Mouse (Mus musculus) MEL (cell line): Measurements from ENCODE around the gene Gpatch3. TPM values are rescaled to one million over a fixed set of nuclear protein-coding genes. Genes with fewer than 3 reads are reported as not detected.

Experiments used
- DNase-seq: peaks from one replicate; pipeline ENCODE4 v3.0.0; 2011; ENCODE audit warnings: low read depth, low spot score
- H3K27ac ChIP-seq: 2 replicates; pipeline ENCODE4 v1.5.1; 2012; ENCODE audit warnings: low read depth, mild to moderate bottlenecking, control low read depth, low read length, moderate library complexity; ENCODE audit not compliant: control insufficient read depth
- H3K27me3 ChIP-seq, 2 experiments: fragments of 150-350 bp in 1 of 2; sonication (generic) in 1 of 2; 2 replicates each; pipeline ENCODE4 v1.6.1; 2012; ENCODE audit warnings: low read length in 2 of 2, mild to moderate bottlenecking in 2 of 2, improper control_type of control experiment in 1 of 2, moderate library complexity in 1 of 2; ENCODE audit not compliant: insufficient read depth in 2 of 2, control insufficient read depth in 1 of 2
- H3K36me3 ChIP-seq, 2 experiments: 2 replicates each; pipeline ENCODE4 v1.6.1; 2012 to 2014; ENCODE audit warnings: low read length in 2 of 2, improper control_type of control experiment in 1 of 2, inconsistent platforms in 1 of 2, mild to moderate bottlenecking in 1 of 2; ENCODE audit not compliant: insufficient read depth in 2 of 2, control insufficient read depth in 1 of 2
- H3K4me1 ChIP-seq, 2 experiments: fragments of 150-350 bp in 1 of 2; sonication (generic) in 1 of 2; 2 replicates each; pipeline ENCODE4 v1.6.1; 2012; ENCODE audit warnings: low read length in 2 of 2, improper control_type of control experiment in 1 of 2, mild to moderate bottlenecking in 1 of 2; ENCODE audit not compliant: insufficient read depth in 2 of 2, control insufficient read depth in 1 of 2
- H3K4me3 ChIP-seq, 2 experiments: fragments of 150-350 bp in 1 of 2; sonication (generic) in 1 of 2; 2 replicates each; pipeline ENCODE4 v1.5.1; 2012; ENCODE audit warnings: low read depth in 2 of 2, low read length in 2 of 2, mild to moderate bottlenecking in 2 of 2, moderate library complexity in 2 of 2, control low read depth in 1 of 2, improper control_type of control experiment in 1 of 2; ENCODE audit not compliant: control insufficient read depth in 1 of 2, insufficient read depth in 1 of 2
- H3K79me2 ChIP-seq: 2 replicates; pipeline ENCODE4 v1.6.1; 2012; ENCODE audit warnings: mild to moderate bottlenecking, low read length, moderate library complexity; ENCODE audit not compliant: control insufficient read depth, poor library complexity, insufficient read depth
- H3K9ac ChIP-seq: 2 replicates; pipeline ENCODE4 v1.6.1; 2012; ENCODE audit warnings: low read depth, mild to moderate bottlenecking, control low read depth, low read length, moderate library complexity; ENCODE audit not compliant: control insufficient read depth, poor library complexity, severe bottlenecking
- H3K9me3 ChIP-seq: fragments of 150-350 bp; sonication (generic); replicated peaks from 2 replicates; pipeline ENCODE4 v1.6.1; 2012; ENCODE audit warnings: mild to moderate bottlenecking, low read length, improper control_type of control experiment, moderate library complexity; ENCODE audit not compliant: insufficient read depth
- BHLHE40 ChIP-seq: IDR thresholded peaks from 2 replicates; pipeline ENCODE4 v1.6.1; 2012; ENCODE audit warnings: low read depth, mild to moderate bottlenecking, inconsistent platforms, low read length, improper control_type of control experiment, borderline replicate concordance
- CHD1 ChIP-seq: IDR thresholded peaks from 2 replicates; pipeline ENCODE4 v1.6.1; 2012; ENCODE audit warnings: low read depth, mild to moderate bottlenecking, inconsistent platforms, low read length, improper control_type of control experiment
- CHD2 ChIP-seq: IDR thresholded peaks from 2 replicates; pipeline ENCODE4 v1.6.1; 2011; ENCODE audit warnings: low read length, improper control_type of control experiment
- CTCF ChIP-seq, 3 experiments: IDR thresholded peaks in 2 of 3; conservative IDR thresholded peaks in 1 of 3; 2 replicates each; pipeline ENCODE4 v1.5.1; 2011 to 2012; ENCODE audit warnings: low read length in 3 of 3, low read depth in 2 of 3, mild to moderate bottlenecking in 2 of 3, improper control_type of control experiment in 1 of 3, inconsistent platforms in 1 of 3, mixed read lengths in 1 of 3, moderate library complexity in 1 of 3; ENCODE audit not compliant: control insufficient read depth in 1 of 3, insufficient read depth in 1 of 3, poor library complexity in 1 of 3, severe bottlenecking in 1 of 3
- E2F4 ChIP-seq: IDR thresholded peaks from 2 replicates; pipeline ENCODE4 v1.6.1; 2011; ENCODE audit warnings: low read depth, low read length, improper control_type of control experiment, borderline replicate concordance
- ELF1 ChIP-seq: IDR thresholded peaks from 2 replicates; pipeline ENCODE4 v1.6.1; 2014; ENCODE audit warnings: low read depth, mild to moderate bottlenecking, inconsistent platforms, low read length, improper control_type of control experiment, moderate library complexity
- EP300 ChIP-seq, 2 experiments: IDR thresholded peaks; 2 replicates each; pipeline ENCODE4 v1.6.1; 2011; ENCODE audit warnings: improper control_type of control experiment in 2 of 2, low read length in 2 of 2, low read depth in 1 of 2, mild to moderate bottlenecking in 1 of 2
- ETS1 ChIP-seq: IDR thresholded peaks from 2 replicates; pipeline ENCODE4 v1.6.1; 2012; ENCODE audit warnings: low read depth, mild to moderate bottlenecking, inconsistent platforms, low read length, improper control_type of control experiment, moderate library complexity
- GABPA ChIP-seq: IDR thresholded peaks from 2 replicates; pipeline ENCODE4 v1.6.1; 2012; ENCODE audit warnings: low read depth, mild to moderate bottlenecking, inconsistent platforms, low read length, improper control_type of control experiment, moderate library complexity
- GATA1 ChIP-seq: IDR thresholded peaks from 2 replicates; pipeline ENCODE4 v1.6.1; 2011; ENCODE audit warnings: low read depth, low read length, improper control_type of control experiment
- HCFC1 ChIP-seq: IDR thresholded peaks from 2 replicates; pipeline ENCODE4 v1.6.1; 2012; ENCODE audit warnings: low read depth, mild to moderate bottlenecking, inconsistent platforms, low read length, improper control_type of control experiment, moderate library complexity
- JUND ChIP-seq: IDR thresholded peaks from 2 replicates; pipeline ENCODE4 v1.6.1; 2011; ENCODE audit warnings: low read depth, mild to moderate bottlenecking, improper control_type of control experiment, low read length
- KAT2A ChIP-seq: conservative IDR thresholded peaks from 2 replicates; pipeline ENCODE4 v1.6.1; 2012; ENCODE audit warnings: low read depth, low read length, improper control_type of control experiment, inconsistent platforms
- MAFK ChIP-seq: IDR thresholded peaks from 2 replicates; pipeline ENCODE4 v1.6.1; 2011; ENCODE audit warnings: low read depth, mild to moderate bottlenecking, low read length, improper control_type of control experiment, borderline replicate concordance
- MAX ChIP-seq: IDR thresholded peaks from 2 replicates; pipeline ENCODE4 v1.6.1; 2011; ENCODE audit warnings: low read length, improper control_type of control experiment
- MAZ ChIP-seq: IDR thresholded peaks from 2 replicates; pipeline ENCODE4 v1.6.1; 2012; ENCODE audit warnings: low read depth, mild to moderate bottlenecking, inconsistent platforms, low read length, improper control_type of control experiment
- MEF2A ChIP-seq: IDR thresholded peaks from 2 replicates; pipeline ENCODE4 v1.6.1; 2014; ENCODE audit warnings: low read depth, mild to moderate bottlenecking, inconsistent platforms, low read length, improper control_type of control experiment; ENCODE audit not compliant: poor library complexity, insufficient replicate concordance, severe bottlenecking; ENCODE audit errors: extremely low read depth
- MXI1 ChIP-seq: IDR thresholded peaks from 2 replicates; pipeline ENCODE4 v1.6.1; 2011; ENCODE audit warnings: mild to moderate bottlenecking, low read depth, low read length, improper control_type of control experiment
- MYB ChIP-seq: IDR thresholded peaks from 2 replicates; pipeline ENCODE4 v1.6.1; 2011; ENCODE audit warnings: mild to moderate bottlenecking, low read depth, low read length, improper control_type of control experiment
- MYC ChIP-seq: IDR thresholded peaks from 2 replicates; pipeline ENCODE4 v1.6.1; 2011; ENCODE audit warnings: low read depth, mild to moderate bottlenecking, low read length, improper control_type of control experiment, moderate library complexity
- NELFE ChIP-seq: IDR thresholded peaks from 2 replicates; pipeline ENCODE4 v1.6.1; 2011; ENCODE audit warnings: low read depth, low read length, improper control_type of control experiment
- NRF1 ChIP-seq: IDR thresholded peaks from 2 replicates; pipeline ENCODE4 v1.6.1; 2014; ENCODE audit warnings: low read depth, mild to moderate bottlenecking, inconsistent platforms, low read length, improper control_type of control experiment, moderate library complexity; ENCODE audit not compliant: poor library complexity, insufficient read depth, severe bottlenecking
- POLR2A ChIP-seq, 2 experiments: IDR thresholded peaks; 2 replicates each; pipeline ENCODE4 v1.6.1; 2011 to 2012; ENCODE audit warnings: low read length in 2 of 2, mild to moderate bottlenecking in 2 of 2, control low read depth in 1 of 2, improper control_type of control experiment in 1 of 2, low read depth in 1 of 2, moderate library complexity in 1 of 2; ENCODE audit not compliant: control insufficient read depth in 1 of 2, insufficient read depth in 1 of 2, poor library complexity in 1 of 2
- POLR2AphosphoS2 ChIP-seq: IDR thresholded peaks from 2 replicates; pipeline ENCODE4 v1.6.1; 2011; ENCODE audit warnings: low read length, improper control_type of control experiment
- POLR2AphosphoS5 ChIP-seq: IDR thresholded peaks from 2 replicates; pipeline ENCODE4 v1.6.1; 2012; ENCODE audit warnings: low read depth, borderline replicate concordance, mild to moderate bottlenecking, inconsistent platforms, low read length, moderate library complexity, mixed read lengths
- RAD21 ChIP-seq: IDR thresholded peaks from 2 replicates; pipeline ENCODE4 v1.6.1; 2011; ENCODE audit warnings: mild to moderate bottlenecking, low read depth, low read length, improper control_type of control experiment
- RCOR1 ChIP-seq: IDR thresholded peaks from 2 replicates; pipeline ENCODE4 v1.6.1; 2012; ENCODE audit warnings: low read depth, mild to moderate bottlenecking, inconsistent platforms, low read length, improper control_type of control experiment
- SIN3A ChIP-seq: IDR thresholded peaks from 2 replicates; pipeline ENCODE4 v1.6.1; 2012; ENCODE audit warnings: low read length, improper control_type of control experiment, inconsistent platforms
- SMC3 ChIP-seq: IDR thresholded peaks from 2 replicates; pipeline ENCODE4 v1.6.1; 2011; ENCODE audit warnings: low read depth, low read length, improper control_type of control experiment
- TAL1 ChIP-seq: IDR thresholded peaks from 2 replicates; pipeline ENCODE4 v1.6.1; 2012; ENCODE audit warnings: mild to moderate bottlenecking, inconsistent platforms, low read length, moderate library complexity, mixed read lengths
- TBP ChIP-seq: IDR thresholded peaks from 2 replicates; pipeline ENCODE4 v1.8.0; 2011; ENCODE audit warnings: low read depth, low read length, improper control_type of control experiment
- TCF12 ChIP-seq: IDR thresholded peaks from 2 replicates; pipeline ENCODE4 v1.6.1; 2014; ENCODE audit warnings: low read depth, mild to moderate bottlenecking, inconsistent platforms, low read length, improper control_type of control experiment, moderate library complexity
- UBTF ChIP-seq: IDR thresholded peaks from 2 replicates; pipeline ENCODE4 v1.6.1; 2012; ENCODE audit warnings: low read depth, mild to moderate bottlenecking, inconsistent platforms, low read length, improper control_type of control experiment, moderate library complexity, borderline replicate concordance; ENCODE audit not compliant: insufficient read depth
- USF1 ChIP-seq: IDR thresholded peaks from 2 replicates; pipeline ENCODE4 v1.6.1; 2014; ENCODE audit warnings: low read depth, mild to moderate bottlenecking, inconsistent platforms, low read length, improper control_type of control experiment, moderate library complexity
- USF2 ChIP-seq, 2 experiments: IDR thresholded peaks; 2 replicates each; pipeline ENCODE4 v1.6.1; 2011 to 2012; ENCODE audit warnings: improper control_type of control experiment in 2 of 2, low read length in 2 of 2, borderline replicate concordance in 1 of 2, inconsistent platforms in 1 of 2, low read depth in 1 of 2, mild to moderate bottlenecking in 1 of 2; ENCODE audit not compliant: insufficient read depth in 1 of 2
- ZC3H11A ChIP-seq: IDR thresholded peaks from 2 replicates; pipeline ENCODE4 v1.6.1; 2012; ENCODE audit warnings: low read depth, mild to moderate bottlenecking, inconsistent platforms, low read length, improper control_type of control experiment
- ZKSCAN1 ChIP-seq: IDR thresholded peaks from 2 replicates; pipeline ENCODE4 v1.6.1; 2012; ENCODE audit warnings: low read depth, mild to moderate bottlenecking, inconsistent platforms, low read length, improper control_type of control experiment, moderate library complexity
- ZMIZ1 ChIP-seq: IDR thresholded peaks from 2 replicates; pipeline ENCODE4 v1.6.1; 2012; ENCODE audit warnings: low read depth, mild to moderate bottlenecking, inconsistent platforms, low read length, improper control_type of control experiment, moderate library complexity
- ZNF384 ChIP-seq: IDR thresholded peaks from 2 replicates; pipeline ENCODE4 v1.6.1; 2012; ENCODE audit warnings: low read depth, mild to moderate bottlenecking, inconsistent platforms, low read length, improper control_type of control experiment
- polyA plus RNA-seq, 2 experiments: library from polyadenylated mRNA; stranded (reverse) in 1 of 2; unstranded in 1 of 2; fragments of >175 nt in 1 of 2; fragments of >200 nt in 1 of 2; gene quantifications; 2 replicates each; pipeline versions ENCODE4 v1.2.1 to v1.2.4; 2012; ENCODE audit warnings: low replicate concordance in 2 of 2, low read depth in 1 of 2; ENCODE audit not compliant: insufficient read length in 2 of 2, insufficient read depth in 1 of 2, missing spikeins in 1 of 2
- total RNA-seq: library from RNA; depleted of rRNA; stranded (reverse); fragments of 300-350 nt; gene quantifications from 2 replicates; pipeline ENCODE4 v1.2.3, GENCODE M21; 2012

Gene Gpatch3
- total and polyA plus RNA-seq, 3 experiments, result 9.8 to 16.5 TPM; not detected in 1

DNA sequence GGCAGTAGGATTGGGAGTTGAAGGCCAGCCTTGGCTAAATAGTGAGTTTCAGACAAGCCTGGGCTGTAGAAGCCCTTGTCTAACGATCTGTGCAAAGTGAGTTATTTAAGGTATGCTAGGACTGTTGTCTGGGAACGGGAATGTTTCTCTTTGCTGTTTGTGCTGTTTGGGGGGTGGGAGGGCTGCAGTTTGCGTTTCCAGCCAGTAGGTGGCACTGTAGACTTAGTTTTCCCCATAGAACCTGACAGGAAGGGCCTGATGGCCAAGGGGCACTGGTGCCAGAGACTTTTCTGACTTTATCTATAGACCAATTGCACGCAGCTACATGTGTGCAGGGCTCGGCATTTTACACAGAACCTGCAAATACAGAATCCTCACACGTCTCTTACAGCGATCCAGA lies 18.0 kb downstream of the Gpatch3 start:
- H3K9ac ChIP-seq, result no peak overlapping the region
- no peaks in the 10 kb centered on the region for H3K79me2 ChIP-seq
- H3K4me1 ChIP-seq, result no peaks in the 10 kb centered on the region
- TF ChIP-seq USF2 (IDR thresholded peaks at IDR 0.05; ENCODE audit: borderline replicate concordance in 1 of 2, insufficient read depth in 1 of 2, low read depth in 1 of 2, low read length in 2 of 2) (no peak), MAFK (no peak), NELFE (no peak), TBP (no peak), GABPA (no peak), GATA1 (no peak), CHD2 (no peak), ZKSCAN1 (no peak), ZNF384 (no peak), ETS1 (no peak), ELF1 (no peak), UBTF (no peak), MYC (no peak), POLR2AphosphoS5 (no peak), ZMIZ1 (no peak), E2F4 (no peak), RCOR1 (no peak), ZC3H11A (peak; percentile 63), BHLHE40 (no peak), CTCF (IDR thresholded peaks at IDR 0.05 in 2 of 3, conservative IDR thresholded peaks at IDR 0.05 in 1 of 3; ENCODE audit: control insufficient read depth in 1 of 3, insufficient read depth in 1 of 3, low read depth in 2 of 3, low read length in 3 of 3, poor library complexity in 1 of 3, severe bottlenecking in 1 of 3) (peak; percentile 56 to 72 (median 59)), EP300 (IDR thresholded peaks at IDR 0.05; ENCODE audit: low read depth in 1 of 2, low read length in 2 of 2) (no peak), KAT2A (no peak), MAZ (no peak; the same call in 1 of the 2 replicates), HCFC1 (no peak), SMC3 (peak; percentile 62), MYB (no peak), SIN3A (0 out of 2 replicates have a peak, but pooled peaks have one; percentile 19), MAX (no peak), MEF2A (no peak), TAL1 (no peak), CHD1 (no peak), RAD21 (peak; percentile 76), USF1 (no peak), POLR2AphosphoS2 (no peak), POLR2A (IDR thresholded peaks at IDR 0.05; ENCODE audit: control insufficient read depth in 1 of 2, insufficient read depth in 1 of 2, low read depth in 1 of 2, low read length in 2 of 2, poor library complexity in 1 of 2) (no peak), TCF12 (no peak), MXI1 (no peak), NRF1 (no peak), JUND (no peak)
- H3K36me3 ChIP-seq, result no peaks in the 10 kb centered on the region
- no peak overlapping the region for H3K4me3 ChIP-seq
- H3K27me3 ChIP-seq, result no peaks in the 10 kb centered on the region
- no peak overlapping the region for H3K27ac ChIP-seq
- no peaks in the 10 kb centered on the region for H3K9me3 ChIP-seq
- DNase-seq, result peak; percentile 65
